In genomic region chr2:124089813-124090230, GRCm38 (mm10) we compare ENCODE assay signal across 8 mouse cellular contexts. TPM values are rescaled to one million over a fixed set of nuclear protein-coding genes. Genes with fewer than 3 reads are reported as not detected.
DNase-seq lines count a peak whose midpoint lies in the region; ATAC-seq and TF ChIP-seq lines count a peak whose summit lies in the region.

Gene Sema6d, plus strand, starts transcription at chr2:124089969.

- H3K4me3 ChIP-seq in gastrocnemius, adult 2 months, result peak within 1 kb of the TSS; percentile 67
- H3K4me3 ChIP-seq in brown adipose tissue, adult 24 weeks (ENCODE audit: insufficient read depth, low read depth, low read length), result peak within 1 kb of the TSS; percentile 50
- H3K4me3 ChIP-seq in intestine, embryonic 16.5 days (ENCODE audit: low read length), result peak within 1 kb of the TSS; percentile 54
- H3K4me3 ChIP-seq in liver, embryonic 11.5 days (ENCODE audit: low read depth, low read length), result peak within 1 kb of the TSS; percentile 46
- peak within 1 kb of the TSS; percentile 58 for H3K4me3 ChIP-seq in olfactory bulb, adult 2 months (ENCODE audit: insufficient read depth, low read depth, low read length)

- 2% methylated on average over 28 of the region's 29 CpGs for WGBS in intestine, embryonic 16.5 days
- 2% methylated on average over 29 of the region's 29 CpGs for WGBS in liver, embryonic 11.5 days
- 2% methylated on average over 29 of the region's 29 CpGs for whole genome bisulfite sequencing in olfactory bulb, adult 2 months

- H3K36me3 ChIP-seq in intestine, embryonic 16.5 days (ENCODE audit: control insufficient read depth, insufficient read depth, low read length), result no peaks in the 10 kb centered on the region
- no peaks in the 10 kb centered on the region for H3K36me3 ChIP-seq in liver, embryonic 11.5 days (ENCODE audit: control insufficient read depth, insufficient read depth, low read length)

- peaks cover 24% of the 10 kb centered on the region for H3K27me3 ChIP-seq in intestine, embryonic 16.5 days (replicated peaks; ENCODE audit: control insufficient read depth, insufficient read depth, low read length)
- H3K27me3 ChIP-seq in liver, embryonic 11.5 days (replicated peaks; ENCODE audit: control insufficient read depth, insufficient read depth, low read length), result peaks cover 26% of the 10 kb centered on the region

- intact Hi-C loops in gastrocnemius, adult 2 months (cut with DNase I), result no loop called here

- TF ChIP-seq POLR2A in olfactory bulb, adult 2 months (IDR thresholded peaks at IDR 0.05; ENCODE audit: insufficient read depth, low read depth, low read length), result no peak

- no peak within 1 kb of the TSS for H3K27ac ChIP-seq in gastrocnemius, adult 2 months
- H3K27ac ChIP-seq in brown adipose tissue, adult 24 weeks (replicated peaks; ENCODE audit: low read depth, low read length), result no peak within 1 kb of the TSS
- no peak within 1 kb of the TSS for H3K27ac ChIP-seq in intestine, embryonic 16.5 days (ENCODE audit: low read length)
- no peak within 1 kb of the TSS for H3K27ac ChIP-seq in liver, embryonic 11.5 days (ENCODE audit: low read depth, low read length)
- no peak within 1 kb of the TSS for H3K27ac ChIP-seq in olfactory bulb, adult 2 months (ENCODE audit: insufficient read depth, low read depth, low read length)

- no peaks in the 10 kb centered on the region for H3K9me3 ChIP-seq in intestine, embryonic 16.5 days (ENCODE audit: control insufficient read depth, low read length)
- no peaks in the 10 kb centered on the region for H3K9me3 ChIP-seq in liver, embryonic 11.5 days (ENCODE audit: control insufficient read depth, low read length)

- H3K9ac ChIP-seq in intestine, embryonic 16.5 days (ENCODE audit: low read depth, low read length), result peak within 1 kb of the TSS; percentile 54
- H3K9ac ChIP-seq in liver, embryonic 11.5 days (ENCODE audit: low read depth, low read length), result 0 out of 2 replicates have a peak within 1 kb of the TSS, but pooled peaks have one; percentile 20

- peaks cover 3% of the 10 kb centered on the region; the same call in 1 of the 2 replicates for H3K4me1 ChIP-seq in brown adipose tissue, adult 24 weeks (ENCODE audit: control insufficient read depth, insufficient read depth, insufficient read length, low read length)
- peaks cover 9% of the 10 kb centered on the region; the same call in 1 of the 2 replicates for H3K4me1 ChIP-seq in intestine, embryonic 16.5 days (ENCODE audit: control insufficient read depth, insufficient read depth, low read length)
- no peaks in the 10 kb centered on the region for H3K4me1 ChIP-seq in liver, embryonic 11.5 days (replicated peaks; ENCODE audit: control insufficient read depth, insufficient read depth, low read length)
- peaks cover 10% of the 10 kb centered on the region; the same call in 1 of the 2 replicates for H3K4me1 ChIP-seq in olfactory bulb, adult 2 months (ENCODE audit: control insufficient read depth, insufficient read depth, low read length)

- ATAC-seq in intestine, embryonic 16.5 days, result peak; percentile 36
- ATAC-seq in liver, embryonic 11.5 days (replicated peaks; ENCODE audit: low FRiP score), result 0 out of 2 replicates have a peak, but pooled peaks have one; percentile 49

- H3K4me2 ChIP-seq in intestine, embryonic 16.5 days (ENCODE audit: low read depth, low read length), result peak within 1 kb of the TSS; percentile 88
- H3K4me2 ChIP-seq in liver, embryonic 11.5 days, result peak within 1 kb of the TSS; percentile 71

- TF ChIP-seq CTCF in gastrocnemius, adult 2 months (IDR thresholded peaks at IDR 0.05), result no peak
- TF ChIP-seq CTCF in olfactory bulb, adult 2 months (IDR thresholded peaks at IDR 0.05; ENCODE audit: insufficient read depth, low read depth, low read length), result no peak

- peak; percentile 12 for DNase-seq in gastrocnemius, adult 2 months
- no peak for DNase-seq in gastrocnemius, adult 8-10 months (ENCODE audit: low spot score in 2 of 2)
- peak; percentile 21 to 26 for DNase-seq in frontal cortex, postnatal 25 days (ENCODE audit: low spot score in 2 of 2)
- DNase-seq in liver, embryonic 11.5 days (ENCODE audit: low spot score), result peak; percentile 39
- no peak for DNase-seq in thymus, adult 18-20 months

RNA-seq across cellular contexts. Expression of gene Sema6d, which starts in this region (rescaled TPM):
- total RNA-seq in gastrocnemius, adult 2 months (2021), result 10 to 100 TPM in 1 of 2 experiments, 1 to 10 TPM in 1; 5.7 to 10.4 TPM
- 1 to 10 TPM; 7.4 to 10.0 (median 8.4) TPM for total RNA-seq in gastrocnemius, adult 8-10 months (2022)
- polyA plus RNA-seq in brown adipose tissue, adult 24 weeks (2012; ENCODE audit: insufficient read depth, insufficient read length, missing spikeins), result 4.5 TPM in 2 replicates
- 10.9 and 12.8 TPM in 2 replicates for polyA plus RNA-seq in intestine, embryonic 16.5 days (2015; fragmentation: Nextera tagmentation; extraction: Ambion mirVana)
- 10.6 and 12.2 TPM in 2 replicates for polyA plus RNA-seq in liver, embryonic 11.5 days (2014; fragmentation: Nextera tagmentation; extraction: Ambion mirVana)
- polyA plus RNA-seq in olfactory bulb, adult 2 months (2012; ENCODE audit: insufficient read depth, insufficient read length, low replicate concordance, missing spikeins), result 124 TPM in 1 of 2 replicates, not detected in the other

Comparison
In these comparisons a context has a peak if more than half of its experiments do, and no peak if none do; other contexts are left out.
1. DNase-seq: peak in gastrocnemius, adult 2 months (single experiment), frontal cortex, postnatal 25 days (2 of 2) and liver, embryonic 11.5 days (single experiment); none in gastrocnemius, adult 8-10 months (0 of 2) and thymus, adult 18-20 months (0 of 2).
2. Peak in every context shown above with its lines, with median percentiles within 50 percentile points of each other: H3K4me3 ChIP-seq.